Mouse (Mus musculus): ENCODE data around the gene Ccdc107. TPM values are rescaled to one million over a fixed set of nuclear protein-coding genes. Genes with fewer than 3 reads are reported as not detected.

Gene Ccdc107
- polyA plus RNA-seq (2014; fragmentation: Nextera tagmentation; extraction: Ambion mirVana) = 109 and 128 TPM in 2 replicates

DNA sequence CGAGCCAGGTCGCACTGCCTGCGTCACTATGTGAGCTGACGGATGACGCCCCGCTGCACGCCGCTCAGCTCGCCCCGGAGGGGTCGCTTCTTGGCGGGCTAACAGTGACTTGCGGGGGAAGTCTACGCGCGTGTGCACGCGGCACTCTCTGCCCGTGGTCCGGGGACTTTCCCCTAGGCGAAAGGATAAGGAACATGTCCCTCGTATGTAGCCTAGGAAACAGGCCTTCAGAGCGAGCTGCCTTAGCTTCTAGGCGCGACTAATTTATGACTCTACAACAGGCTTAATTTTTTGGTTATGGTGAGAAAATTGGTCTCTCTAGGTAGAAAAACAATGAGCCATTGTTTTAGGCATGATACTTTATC lies at the start of gene Ccdc107:
Gene Ccdc107 (plus strand): TSS at position 80 of the 365 bp plus-strand sequence.
- H3K9me3 ChIP-seq (ENCODE audit: control insufficient read depth, low read length) = no peaks in the 10 kb centered on the region
- DNase-seq (ENCODE audit: low spot score) = peak; percentile 89
- H3K27ac ChIP-seq (ENCODE audit: low read depth) = peak within 1 kb of the TSS; percentile 87
- H3K4me3 ChIP-seq (ENCODE audit: low read depth, low read length) = peak within 1 kb of the TSS; percentile 65
- peaks cover 16% of the 10 kb centered on the region for H3K4me1 ChIP-seq (replicated peaks; ENCODE audit: control insufficient read depth, insufficient read depth, low read length)
- 3% methylated on average over 25 of the region's 25 CpGs for WGBS
- H3K36me3 ChIP-seq (ENCODE audit: control insufficient read depth, insufficient read depth, low read length) = peaks cover 18% of the 10 kb centered on the region
- ATAC-seq (replicated peaks; ENCODE audit: low FRiP score, low TSS enrichment, low read depth) = peak; percentile 97
- H3K4me2 ChIP-seq (ENCODE audit: low read length) = peak within 1 kb of the TSS; percentile 61
- no peaks in the 10 kb centered on the region for H3K27me3 ChIP-seq (replicated peaks; ENCODE audit: control insufficient read depth, insufficient read depth, low read length)
- H3K9ac ChIP-seq (ENCODE audit: low read length) = peak within 1 kb of the TSS; percentile 62

DNA sequence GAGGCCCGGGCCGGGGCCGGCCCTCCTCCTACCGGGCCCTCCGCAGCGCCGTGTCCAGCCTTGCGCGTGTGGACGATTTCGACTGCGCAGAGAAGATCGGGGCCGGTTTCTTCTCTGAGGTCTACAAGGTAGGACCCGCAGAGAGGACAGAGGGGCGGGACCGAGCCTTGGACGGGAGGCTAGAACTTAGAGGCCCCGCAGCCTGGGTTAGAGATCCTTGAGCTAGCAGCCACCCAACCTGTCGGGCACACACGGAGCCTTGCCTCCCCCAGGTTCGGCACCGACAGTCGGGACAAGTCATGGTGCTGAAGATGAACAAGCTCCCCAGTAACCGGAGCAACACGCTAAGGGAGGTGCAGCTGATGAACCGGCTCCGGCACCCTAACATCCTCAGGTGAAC lies 49.2 kb upstream of the Ccdc107 start:
- peak overlapping the region; percentile 96 for H3K9ac ChIP-seq (ENCODE audit: low read length)
- peak; percentile 76 for DNase-seq (ENCODE audit: low spot score)
- peak; percentile 11 for ATAC-seq (replicated peaks; ENCODE audit: low FRiP score, low TSS enrichment, low read depth)

GRCm38 (mm10) chr4:43447251-43447650 lies 45.4 kb upstream of the Ccdc107 start:
- Histone ChIP-seq H3K4me2 (ENCODE audit: low read length) (no peak overlapping the region), H3K4me1 (replicated peaks; ENCODE audit: control insufficient read depth, insufficient read depth, low read length) (peaks cover 13% of the 10 kb centered on the region), H3K9me3 (ENCODE audit: control insufficient read depth, low read length) (no peaks in the 10 kb centered on the region), H3K9ac (ENCODE audit: low read length) (no peak overlapping the region), H3K4me3 (ENCODE audit: low read depth, low read length) (no peak overlapping the region), H3K27ac (ENCODE audit: low read depth) (no peak overlapping the region), H3K27me3 (replicated peaks; ENCODE audit: control insufficient read depth, insufficient read depth, low read length) (0 out of 2 replicates have a peak, but pooled peaks cover 2% of the 10 kb centered on the region), H3K36me3 (ENCODE audit: control insufficient read depth, insufficient read depth, low read length) (peaks cover 38% of the 10 kb centered on the region)
- ATAC-seq (replicated peaks; ENCODE audit: low FRiP score, low TSS enrichment, low read depth) (no peak), DNase-seq (ENCODE audit: low spot score) (no peak)
- WGBS = 97% methylated on average over 13 of the region's 13 CpGs

More for the DNA sequence above, 49.2 kb upstream of the Ccdc107 start:
- Histone ChIP-seq H3K36me3 (ENCODE audit: control insufficient read depth, insufficient read depth, low read length) (peaks cover 38% of the 10 kb centered on the region), H3K4me1 (replicated peaks; ENCODE audit: control insufficient read depth, insufficient read depth, low read length) (peaks cover 13% of the 10 kb centered on the region), H3K27ac (ENCODE audit: low read depth) (peak overlapping the region; percentile 87), H3K27me3 (replicated peaks; ENCODE audit: control insufficient read depth, insufficient read depth, low read length) (no peaks in the 10 kb centered on the region), H3K4me3 (ENCODE audit: low read depth, low read length) (peak overlapping the region; percentile 85), H3K9me3 (ENCODE audit: control insufficient read depth, low read length) (no peaks in the 10 kb centered on the region), H3K4me2 (ENCODE audit: low read length) (peak overlapping the region; percentile 90)
- under 1% methylated on average over 28 of the region's 28 CpGs for WGBS

DNA sequence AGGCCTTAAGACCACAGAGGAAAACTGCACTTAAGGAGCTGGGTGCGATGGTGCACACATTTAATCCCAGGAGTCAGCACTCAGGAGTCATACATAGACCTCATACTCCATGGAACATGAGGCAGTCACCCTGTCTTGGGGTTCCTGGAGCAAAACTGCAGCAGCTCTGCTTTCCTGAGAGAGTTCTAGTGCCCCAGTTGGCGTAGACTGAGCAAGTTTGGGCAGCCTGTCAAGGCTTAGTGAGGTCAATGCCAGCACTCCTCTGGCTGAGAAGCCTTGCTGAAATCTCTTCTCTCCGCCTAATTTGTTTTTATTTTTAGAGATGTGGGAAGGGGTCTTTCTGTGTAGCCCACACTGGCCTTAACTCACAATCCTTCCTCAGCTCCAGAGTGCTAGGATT lies 44.1 kb upstream of the Ccdc107 start:
- peaks cover 38% of the 10 kb centered on the region for H3K36me3 ChIP-seq (ENCODE audit: control insufficient read depth, insufficient read depth, low read length)
- peaks cover 13% of the 10 kb centered on the region for H3K27me3 ChIP-seq (replicated peaks; ENCODE audit: control insufficient read depth, insufficient read depth, low read length)
- peaks cover 16% of the 10 kb centered on the region for H3K4me1 ChIP-seq (replicated peaks; ENCODE audit: control insufficient read depth, insufficient read depth, low read length)
- 92% methylated on average over 3 of the region's 3 CpGs for WGBS
- no peak overlapping the region for H3K9ac ChIP-seq (ENCODE audit: low read length)
- H3K27ac ChIP-seq (ENCODE audit: low read depth) = no peak overlapping the region
- H3K4me2 ChIP-seq (ENCODE audit: low read length) = no peak overlapping the region
- H3K4me3 ChIP-seq (ENCODE audit: low read depth, low read length) = no peak overlapping the region
- no peaks in the 10 kb centered on the region for H3K9me3 ChIP-seq (ENCODE audit: control insufficient read depth, low read length)
- DNase-seq (ENCODE audit: low spot score) (no peak), ATAC-seq (replicated peaks; ENCODE audit: low FRiP score, low TSS enrichment, low read depth) (no peak)

DNA sequence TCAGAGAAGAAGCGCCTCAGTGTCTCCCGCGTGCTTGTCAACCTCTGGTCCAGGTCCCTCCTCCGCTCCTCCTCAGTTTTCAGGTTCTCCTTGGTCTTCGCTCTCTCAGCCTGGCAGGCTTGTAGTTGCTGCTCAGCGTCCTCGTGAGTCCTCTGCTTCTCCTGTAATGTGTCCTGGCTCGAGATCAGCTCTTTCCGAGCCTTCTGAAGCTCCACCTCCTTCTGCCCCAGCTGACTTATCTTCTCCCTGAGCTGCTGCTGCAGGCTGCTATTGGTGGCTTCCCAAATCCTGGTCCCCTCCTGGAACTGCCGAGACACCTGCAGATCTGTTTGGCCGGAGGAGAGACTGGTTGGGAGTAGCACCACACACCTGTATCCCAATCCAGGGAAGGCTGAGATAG lies 40.4 kb upstream of the Ccdc107 start:
- DNase-seq (ENCODE audit: low spot score) (no peak), ATAC-seq (replicated peaks; ENCODE audit: low FRiP score, low TSS enrichment, low read depth) (no peak)
- Histone ChIP-seq H3K4me1 (replicated peaks; ENCODE audit: control insufficient read depth, insufficient read depth, low read length) (peaks cover 15% of the 10 kb centered on the region), H3K36me3 (ENCODE audit: control insufficient read depth, insufficient read depth, low read length) (peaks cover 12% of the 10 kb centered on the region), H3K27me3 (replicated peaks; ENCODE audit: control insufficient read depth, insufficient read depth, low read length) (peaks cover 30% of the 10 kb centered on the region), H3K9me3 (ENCODE audit: control insufficient read depth, low read length) (no peaks in the 10 kb centered on the region), H3K9ac (ENCODE audit: low read length) (no peak overlapping the region), H3K27ac (ENCODE audit: low read depth) (no peak overlapping the region), H3K4me2 (ENCODE audit: low read length) (no peak overlapping the region), H3K4me3 (ENCODE audit: low read depth, low read length) (no peak overlapping the region)
- 51% methylated on average over 11 of the region's 11 CpGs for WGBS

DNA sequence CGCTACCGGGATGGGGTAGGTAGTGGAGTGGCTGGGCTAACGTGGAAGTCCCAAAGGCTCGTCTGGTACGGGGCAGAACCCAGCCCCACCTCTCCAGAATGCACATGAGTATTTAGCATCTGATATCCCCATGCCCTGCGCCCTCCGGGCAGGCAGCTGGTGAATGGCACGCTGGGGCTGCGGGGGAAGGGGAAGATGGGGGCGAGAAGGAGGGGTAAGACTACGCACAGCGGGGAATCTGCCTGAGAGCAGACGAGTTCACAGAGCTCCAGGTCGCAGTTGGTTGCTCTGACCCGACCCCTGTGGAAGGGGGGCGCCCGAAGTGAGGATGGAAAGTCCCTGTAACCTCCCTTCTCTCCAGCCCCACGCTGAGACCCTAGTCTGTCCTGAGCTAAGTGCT lies 39.3 kb upstream of the Ccdc107 start:
- DNase-seq (ENCODE audit: low spot score) = peak; percentile 57
- H3K36me3 ChIP-seq (ENCODE audit: control insufficient read depth, insufficient read depth, low read length) = peaks cover under 1% of the 10 kb centered on the region; the same call in 1 of the 2 replicates
- peak overlapping the region; percentile 13; the same call in 1 of the 2 replicates for H3K9ac ChIP-seq (ENCODE audit: low read length)
- H3K4me2 ChIP-seq (ENCODE audit: low read length) = peak overlapping the region; percentile 42
- H3K27ac ChIP-seq (ENCODE audit: low read depth) = no peak overlapping the region
- H3K27me3 ChIP-seq (replicated peaks; ENCODE audit: control insufficient read depth, insufficient read depth, low read length) = peaks cover 30% of the 10 kb centered on the region
- H3K4me3 ChIP-seq (ENCODE audit: low read depth, low read length) = peak overlapping the region; percentile 20
- WGBS = 2% methylated on average over 18 of the region's 18 CpGs
- no peaks in the 10 kb centered on the region for H3K9me3 ChIP-seq (ENCODE audit: control insufficient read depth, low read length)
- H3K4me1 ChIP-seq (replicated peaks; ENCODE audit: control insufficient read depth, insufficient read depth, low read length) = peaks cover 15% of the 10 kb centered on the region
- no peak for ATAC-seq (replicated peaks; ENCODE audit: low FRiP score, low TSS enrichment, low read depth)

DNA sequence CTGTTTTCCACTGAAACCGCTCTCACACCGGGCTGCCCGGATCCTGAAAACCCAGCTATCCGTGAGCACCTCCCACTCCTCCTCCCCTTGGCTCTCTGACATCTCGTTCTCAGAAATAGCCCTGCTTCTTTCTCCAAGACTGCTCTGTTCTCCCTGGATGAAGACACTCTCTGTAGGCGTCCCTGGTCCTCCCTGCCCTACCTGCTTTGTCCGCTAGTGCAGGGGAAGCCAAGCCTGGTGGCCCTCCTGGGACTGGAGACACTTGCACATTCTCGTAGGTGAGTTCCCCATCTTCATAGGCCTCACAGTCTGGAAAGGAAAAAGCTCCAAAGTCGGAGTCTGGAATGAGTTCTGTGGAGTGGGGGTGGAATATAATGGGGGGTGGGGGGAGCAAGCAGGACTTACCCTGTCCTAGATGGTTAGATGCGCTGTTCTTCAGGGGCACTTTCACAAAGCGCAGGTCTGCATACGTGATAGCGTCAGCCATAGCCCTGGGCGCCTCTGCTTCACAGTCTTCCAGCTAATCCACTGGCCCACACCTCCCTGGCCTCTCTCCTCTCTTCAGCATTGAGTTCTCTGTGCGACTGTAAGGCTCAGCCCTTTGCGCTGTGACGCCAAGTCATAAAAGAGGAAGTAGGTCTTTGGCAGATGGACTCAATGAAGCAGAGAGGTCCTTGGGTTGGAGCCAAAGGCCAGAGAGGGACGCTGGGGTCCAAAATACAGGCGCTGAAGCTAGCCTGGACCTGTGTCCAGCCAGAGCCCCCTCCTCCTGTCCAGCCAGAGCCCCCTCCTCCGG lies 38.5 kb upstream of the Ccdc107 start, which contains the start of gene Cd72:
Gene Cd72 (minus strand): TSS at position 588 of the 796 bp plus-strand sequence.
- Histone ChIP-seq H3K27ac (ENCODE audit: low read depth) (no peak within 1 kb of the TSS), H3K9ac (ENCODE audit: low read length) (peak within 1 kb of the TSS; percentile 13; the same call in 1 of the 2 replicates), H3K9me3 (ENCODE audit: control insufficient read depth, low read length) (no peaks in the 10 kb centered on the region), H3K4me1 (replicated peaks; ENCODE audit: control insufficient read depth, insufficient read depth, low read length) (peaks cover 15% of the 10 kb centered on the region), H3K4me3 (ENCODE audit: low read depth, low read length) (peak within 1 kb of the TSS; percentile 20), H3K36me3 (ENCODE audit: control insufficient read depth, insufficient read depth, low read length) (no peaks in the 10 kb centered on the region), H3K27me3 (replicated peaks; ENCODE audit: control insufficient read depth, insufficient read depth, low read length) (peaks cover 30% of the 10 kb centered on the region), H3K4me2 (ENCODE audit: low read length) (peak within 1 kb of the TSS; percentile 42)
- 29% methylated on average over 20 of the region's 20 CpGs for whole genome bisulfite sequencing
- ATAC-seq (replicated peaks; ENCODE audit: low FRiP score, low TSS enrichment, low read depth) (no peak; the same call in 1 of the 2 replicates), DNase-seq (ENCODE audit: low spot score) (no peak)

DNA sequence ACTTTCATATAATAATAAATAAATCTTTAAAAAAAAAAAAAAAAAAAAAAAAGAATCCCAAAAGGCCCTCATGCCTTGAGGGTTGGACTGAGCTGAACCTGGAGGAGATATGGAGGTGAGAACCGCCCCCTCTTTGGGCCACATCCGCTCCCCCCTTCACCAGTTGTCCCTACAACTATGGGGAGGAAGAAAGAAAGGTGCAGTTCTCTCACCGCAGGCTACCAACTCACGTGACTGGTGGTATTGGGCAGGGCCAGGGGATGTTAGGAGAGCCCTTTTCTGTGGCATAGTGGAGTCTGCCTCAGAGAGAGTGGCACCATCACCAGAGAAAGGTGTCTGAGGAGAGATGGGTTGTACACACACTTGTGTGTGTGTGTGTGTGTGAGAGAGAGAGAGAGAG lies 36.2 kb upstream of the Ccdc107 start:
- Histone ChIP-seq H3K36me3 (ENCODE audit: control insufficient read depth, insufficient read depth, low read length) (no peaks in the 10 kb centered on the region), H3K27ac (ENCODE audit: low read depth) (no peak overlapping the region), H3K27me3 (replicated peaks; ENCODE audit: control insufficient read depth, insufficient read depth, low read length) (peaks cover 30% of the 10 kb centered on the region), H3K4me2 (ENCODE audit: low read length) (no peak overlapping the region), H3K9ac (ENCODE audit: low read length) (no peak overlapping the region), H3K9me3 (ENCODE audit: control insufficient read depth, low read length) (no peaks in the 10 kb centered on the region), H3K4me1 (replicated peaks; ENCODE audit: control insufficient read depth, insufficient read depth, low read length) (peaks cover 15% of the 10 kb centered on the region), H3K4me3 (ENCODE audit: low read depth, low read length) (no peak overlapping the region)
- ATAC-seq (replicated peaks; ENCODE audit: low FRiP score, low TSS enrichment, low read depth) (no peak), DNase-seq (ENCODE audit: low spot score) (no peak)
- WGBS = 29% methylated on average over 4 of the region's 4 CpGs

Data from intestine, embryonic 14.5 days (tissue).